Mouse (Mus musculus) G1E-ER4 (cell line): ENCODE measurements around the gene Robo1. TPM values are rescaled to one million over a fixed set of nuclear protein-coding genes. Genes with fewer than 3 reads are reported as not detected.

Experiments used
- GATA1 ChIP-seq: IDR thresholded peaks from one replicate; pipeline ENCODE4 v1.8.0; 2012; ENCODE audit warnings: low read length, inconsistent platforms
- polyA plus RNA-seq: library from polyadenylated mRNA; stranded (reverse); fragments of >175 nt; gene quantifications from 2 replicates; pipeline ENCODE4 v1.2.3, GENCODE M21; 2012

Gene Robo1
- polyA plus RNA-seq, 1 experiment = not detected

DNA sequence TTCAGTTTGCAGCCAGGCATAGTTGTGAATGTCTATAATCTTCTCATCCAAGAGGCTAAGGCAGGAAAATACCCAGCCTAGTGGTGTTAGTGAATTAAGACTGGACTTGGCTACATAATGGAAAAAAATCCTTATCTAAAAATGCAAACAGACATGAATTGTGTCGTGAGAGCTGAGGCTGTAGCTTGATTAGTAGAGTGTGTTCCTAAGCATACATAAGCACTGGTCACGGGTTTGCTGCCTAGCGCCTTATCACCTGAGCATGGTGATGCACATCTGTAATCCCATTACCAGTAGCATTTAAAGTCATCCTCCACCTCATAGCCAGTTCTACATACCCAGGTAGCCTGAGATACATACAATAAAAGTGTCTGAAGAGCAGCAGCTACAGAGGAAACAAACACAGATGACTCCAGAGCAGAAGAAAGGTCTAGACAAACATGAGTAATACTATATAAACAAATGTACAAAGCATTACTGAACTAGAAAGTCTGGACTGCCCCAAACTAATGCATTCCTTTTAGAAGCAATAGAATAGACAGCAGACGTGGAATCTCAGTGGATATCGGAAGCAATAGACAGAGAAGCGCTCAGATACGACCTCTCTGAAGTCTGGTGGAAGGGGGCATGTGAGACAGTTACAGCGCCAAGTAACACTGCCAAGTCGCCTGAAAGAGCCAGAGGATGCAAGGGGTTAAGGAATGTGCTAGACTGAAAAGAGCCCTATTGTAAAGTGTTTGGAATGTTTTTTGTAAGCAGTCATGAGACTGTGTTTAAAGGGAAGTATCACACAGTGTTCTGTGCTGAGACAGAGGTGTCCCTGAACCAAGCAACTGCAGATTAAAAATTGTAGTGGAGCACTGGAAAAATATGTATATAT, 333.1 kb downstream of the Robo1 start:
- TF ChIP-seq GATA1 = no peak

GRCm38 (mm10) chr16:72645890-72646289, 337.8 kb downstream of the Robo1 start:
- no peak for TF ChIP-seq GATA1

- no peak for TF ChIP-seq GATA1
These were observed 341.2 kb downstream of the Robo1 start for GRCm38 (mm10) chr16:72649314-72649713.

DNA sequence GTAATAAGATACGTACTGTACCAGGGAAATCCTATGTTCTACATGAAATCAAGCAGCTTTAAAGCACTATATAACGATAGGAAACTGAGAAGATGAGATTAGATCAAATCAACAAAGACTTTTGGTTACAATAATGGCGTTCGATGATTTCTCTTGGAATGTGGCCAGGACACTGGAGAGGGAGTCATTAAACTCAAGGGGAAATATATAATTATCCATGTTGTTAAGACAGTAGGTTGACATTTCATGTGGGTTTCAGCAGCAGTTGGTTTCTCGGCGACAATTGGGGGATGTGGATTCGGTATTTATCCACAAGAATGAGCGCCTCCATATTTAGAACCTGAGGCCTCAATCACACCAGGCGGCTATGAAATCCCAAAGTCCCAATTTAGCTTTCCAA, 347.3 kb downstream of the Robo1 start:
- TF ChIP-seq GATA1 = no peak

DNA sequence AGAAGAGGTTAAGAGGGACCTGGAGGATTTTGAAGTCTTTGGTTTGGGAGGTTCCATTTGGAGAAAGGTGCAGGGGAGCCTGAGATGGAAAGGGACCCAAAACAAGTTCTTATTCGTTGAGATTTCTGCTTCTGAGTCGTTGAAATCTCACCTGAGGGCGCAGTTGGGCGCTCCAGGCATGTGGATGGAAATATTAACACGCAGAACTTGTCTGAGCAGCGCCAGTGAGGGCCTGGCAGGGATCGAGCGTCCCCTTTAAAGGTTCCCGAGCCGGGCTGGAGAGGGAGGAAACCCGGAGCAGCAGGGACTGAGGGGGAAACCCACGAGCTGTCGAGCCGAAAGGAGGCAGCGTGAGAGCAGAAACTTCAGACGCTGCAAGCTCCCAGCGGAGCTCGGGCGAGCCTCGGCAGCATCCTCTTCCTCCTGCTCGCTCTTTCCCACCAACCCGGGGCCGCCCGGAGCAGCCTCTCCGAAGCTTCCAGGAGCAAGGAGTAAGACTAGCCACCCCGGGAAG, 354.8 kb downstream of the Robo1 start:
- no peak for TF ChIP-seq GATA1

GRCm38 (mm10) chr16:72663351-72664232, 355.5 kb downstream of the Robo1 start:
- no peak for TF ChIP-seq GATA1

- TF ChIP-seq GATA1 = no peak
These were observed 356.1 kb downstream of the Robo1 start for GRCm38 (mm10) chr16:72664233-72664613.

- TF ChIP-seq GATA1 = no peak
These were observed 356.7 kb downstream of the Robo1 start for GRCm38 (mm10) chr16:72664806-72665205.

- TF ChIP-seq GATA1 = no peak
These were observed 357.3 kb downstream of the Robo1 start for GRCm38 (mm10) chr16:72665454-72665853.

GRCm38 (mm10) chr16:72670240-72671038, 362.3 kb downstream of the Robo1 start:
- TF ChIP-seq GATA1 = no peak

GRCm38 (mm10) chr16:72677234-72677633, 369.1 kb downstream of the Robo1 start:
- TF ChIP-seq GATA1 = no peak

DNA sequence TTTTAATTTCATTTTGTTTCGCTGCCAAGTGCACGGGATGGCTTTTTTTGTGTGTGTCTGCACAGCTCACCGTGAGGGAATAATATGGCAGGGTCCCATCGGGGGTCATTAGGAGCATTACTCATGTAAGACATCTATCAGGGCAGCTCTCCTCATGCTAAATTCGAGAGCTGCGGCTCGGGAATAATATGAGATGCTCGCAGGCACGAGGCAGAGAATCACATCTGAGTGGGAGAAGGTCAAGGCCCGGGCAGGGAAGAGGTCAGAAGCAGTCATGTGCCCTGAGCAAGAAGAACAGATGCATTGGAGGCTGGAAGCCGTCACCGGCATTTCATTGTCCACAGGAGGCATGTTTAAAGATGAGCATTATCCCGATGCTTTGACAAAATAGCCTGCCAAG, 370.3 kb downstream of the Robo1 start:
- TF ChIP-seq GATA1 = no peak

DNA sequence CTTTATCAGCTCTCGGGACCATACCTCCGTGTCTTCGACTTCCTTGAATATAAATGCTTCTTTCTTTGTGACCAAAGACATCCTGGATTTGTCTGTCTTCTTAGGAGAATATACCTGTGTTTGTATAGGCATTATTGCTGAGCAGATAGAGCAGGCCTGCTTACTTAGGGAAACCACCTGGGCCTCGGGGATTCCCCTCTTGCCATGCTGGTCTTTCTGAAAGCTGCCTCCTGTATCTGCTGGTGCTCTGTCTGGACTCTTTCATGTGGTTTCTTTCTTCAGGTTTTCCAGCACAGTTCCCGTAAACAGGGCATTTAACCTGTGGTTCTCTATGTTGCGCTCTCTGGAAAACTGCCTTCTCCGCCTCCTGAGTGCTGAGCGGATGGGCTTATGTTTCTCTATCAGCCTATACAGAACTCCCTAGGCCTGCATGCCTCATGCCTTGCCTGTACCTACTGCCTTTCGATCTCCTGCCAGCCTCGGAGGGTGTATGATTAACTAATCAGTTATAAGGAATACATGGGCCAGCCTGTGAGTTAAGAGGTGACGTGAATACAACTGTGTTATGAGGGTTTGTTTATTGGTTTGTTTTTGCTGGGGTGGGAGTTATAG, 370.9 kb downstream of the Robo1 start:
- no peak for TF ChIP-seq GATA1

DNA sequence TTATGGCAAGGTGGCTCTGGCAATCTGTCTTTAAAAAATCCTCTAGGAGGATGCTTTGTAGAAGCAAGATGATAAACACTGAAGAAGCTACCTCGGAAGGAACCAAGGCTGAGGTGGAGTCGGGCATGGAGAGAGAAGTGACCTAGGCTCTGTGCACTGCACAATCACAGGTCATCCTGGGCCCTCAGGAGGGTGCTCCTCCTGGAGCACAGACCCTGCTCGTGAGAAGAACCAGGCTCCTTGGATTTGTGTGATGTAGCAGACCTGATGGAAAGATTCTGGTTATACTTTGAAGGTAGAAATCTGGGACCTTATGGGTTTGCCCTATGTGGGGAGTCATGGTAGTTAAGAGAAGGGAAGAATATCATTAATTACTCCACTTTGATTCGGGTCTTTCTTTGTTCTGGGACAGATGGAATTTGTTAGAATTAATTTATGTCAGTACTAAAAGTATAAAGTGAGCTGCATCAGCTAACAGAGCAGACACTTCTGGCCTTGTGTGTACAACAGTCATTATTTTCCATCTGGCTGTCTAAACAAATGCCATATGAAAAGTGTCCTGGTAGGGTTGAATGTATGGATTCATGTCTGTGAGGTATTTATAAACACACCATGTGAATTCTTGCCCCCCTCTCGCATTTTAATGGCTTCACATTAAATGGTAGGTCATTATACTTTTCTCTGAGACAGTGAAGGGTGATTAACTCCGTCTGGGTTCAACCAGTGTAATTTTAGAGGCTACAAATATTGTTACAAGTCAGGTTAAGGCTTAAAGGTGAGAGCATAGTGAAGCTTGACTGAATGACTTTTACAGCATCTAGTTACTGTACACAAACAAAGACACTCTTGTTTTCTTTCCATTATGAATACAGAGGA, 377.7 kb downstream of the Robo1 start:
- TF ChIP-seq GATA1 = no peak
